Mouse (Mus musculus): ENCODE measurements around the gene Krtap4-6. TPM values are rescaled to one million over a fixed set of nuclear protein-coding genes. Genes with fewer than 3 reads are reported as not detected.
"Not testable (repeated sequence)": the region's sequence is repeated elsewhere in the genome, so short reads cannot be mapped to it uniquely, and the experiment has no call there.

Gene Krtap4-6
- not detected in 2 replicates for polyA plus RNA-seq (2015; fragmentation: Nextera tagmentation; extraction: Ambion mirVana)

DNA sequence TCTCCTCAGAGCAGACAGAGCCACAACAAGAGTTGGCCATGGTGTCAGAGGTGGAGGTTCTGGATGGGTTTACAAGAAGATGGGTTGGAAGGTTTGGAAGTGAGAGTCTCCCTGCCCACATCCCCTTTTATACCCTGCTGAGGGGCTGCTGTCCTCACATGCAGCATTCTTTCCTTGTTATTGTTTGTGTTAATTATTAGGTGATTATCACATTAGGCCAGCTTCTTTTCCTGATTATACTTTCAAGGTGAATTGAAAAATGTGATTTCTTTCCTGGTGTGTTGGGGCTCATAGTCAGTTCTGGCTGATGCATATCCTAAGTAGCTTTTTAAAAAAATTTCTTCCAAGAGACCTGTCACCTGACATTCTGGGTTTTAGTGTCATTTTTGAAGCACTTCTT lies at the start of gene Krtap4-6:
Gene Krtap4-6 (minus strand): TSS at position 101 of the 400 bp plus-strand sequence.
- Histone ChIP-seq H3K9ac (replicated peaks) (no peak within 1 kb of the TSS), H3K36me3 (no peaks in the 10 kb centered on the region)

GRCm38 (mm10) chr11:99690463-99690862 lies 24.7 kb upstream of the Krtap4-6 start, which contains the start of gene Gm14190:
Gene Gm14190, minus strand, starts transcription at chr11:99690740.
- 87% methylated on average over 1 of the region's 1 CpGs for WGBS
- ATAC-seq (ENCODE audit: low FRiP score), result no peak
- Histone ChIP-seq H3K27ac (replicated peaks) (no peak within 1 kb of the TSS), H3K9me3 (replicated peaks) (no peaks in the 10 kb centered on the region), H3K27me3 (replicated peaks) (no peaks in the 10 kb centered on the region), H3K4me1 (no peaks in the 10 kb centered on the region), H3K4me3 (replicated peaks) (no peak within 1 kb of the TSS), H3K4me2 (no peak within 1 kb of the TSS), H3K9ac (replicated peaks) (no peak within 1 kb of the TSS), H3K36me3 (no peaks in the 10 kb centered on the region)

More for the DNA sequence above, at the start of gene Krtap4-6:
- no peaks in the 10 kb centered on the region for H3K27me3 ChIP-seq (replicated peaks)
- no peak within 1 kb of the TSS for H3K4me2 ChIP-seq
- no peaks in the 10 kb centered on the region for H3K9me3 ChIP-seq (replicated peaks)
- ATAC-seq (ENCODE audit: low FRiP score), result no peak
- H3K4me1 ChIP-seq, result no peaks in the 10 kb centered on the region
- no peak within 1 kb of the TSS for H3K27ac ChIP-seq (replicated peaks)
- no peak within 1 kb of the TSS for H3K4me3 ChIP-seq (replicated peaks)

- not testable (repeated sequence) for H3K27ac ChIP-seq (replicated peaks); H3K36me3 ChIP-seq; ATAC-seq (ENCODE audit: low FRiP score); H3K4me1 ChIP-seq; H3K27me3 ChIP-seq (replicated peaks); H3K9ac ChIP-seq (replicated peaks); H3K9me3 ChIP-seq (replicated peaks); H3K4me2 ChIP-seq; H3K4me3 ChIP-seq (replicated peaks)
- 85% methylated on average over 1 of the region's 1 CpGs for WGBS
Observed at GRCm38 (mm10) chr11:99685235-99685634, 19.5 kb upstream of the Krtap4-6 start.

GRCm38 (mm10) chr11:99683481-99683880 lies 17.7 kb upstream of the Krtap4-6 start:
- H3K4me3 ChIP-seq (replicated peaks), result no peak overlapping the region
- no peak for ATAC-seq (ENCODE audit: low FRiP score)
- no peak overlapping the region for H3K9ac ChIP-seq (replicated peaks)
- no peak overlapping the region for H3K27ac ChIP-seq (replicated peaks)
- H3K27me3 ChIP-seq (replicated peaks), result no peaks in the 10 kb centered on the region
- no peaks in the 10 kb centered on the region for H3K4me1 ChIP-seq
- H3K4me2 ChIP-seq, result no peak overlapping the region
- WGBS, result 93% methylated on average over 2 of the region's 2 CpGs
- H3K36me3 ChIP-seq, result no peaks in the 10 kb centered on the region
- no peaks in the 10 kb centered on the region for H3K9me3 ChIP-seq (replicated peaks)

GRCm38 (mm10) chr11:99662802-99663201 lies 3.0 kb downstream of the Krtap4-6 start:
- Histone ChIP-seq H3K9ac (replicated peaks) (no peak overlapping the region), H3K4me2 (no peak overlapping the region), H3K9me3 (replicated peaks) (no peaks in the 10 kb centered on the region), H3K4me1 (no peaks in the 10 kb centered on the region), H3K36me3 (no peaks in the 10 kb centered on the region), H3K27ac (replicated peaks) (no peak overlapping the region), H3K27me3 (replicated peaks) (no peaks in the 10 kb centered on the region), H3K4me3 (replicated peaks) (no peak overlapping the region)
- no peak for ATAC-seq (ENCODE audit: low FRiP score)
- 90% methylated on average over 10 of the region's 10 CpGs for WGBS

DNA sequence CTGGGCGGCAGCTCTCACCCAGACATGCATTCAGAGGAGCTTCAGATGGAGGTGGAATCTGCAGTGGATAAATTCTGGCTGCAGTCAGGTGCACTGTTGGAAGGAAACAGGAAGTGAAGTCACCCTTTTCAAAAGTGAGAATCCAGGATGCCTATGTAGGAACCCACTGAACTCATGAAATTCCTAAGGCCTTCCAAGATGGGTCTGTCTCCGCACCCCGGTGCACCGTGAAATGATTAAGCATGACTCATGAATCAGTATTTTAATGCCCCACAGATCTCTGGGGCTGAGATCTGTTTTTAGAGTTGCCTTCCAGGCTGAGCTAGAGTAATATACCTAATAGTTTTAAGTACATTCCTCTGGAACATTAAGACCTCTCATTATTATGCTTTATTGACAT lies 6.5 kb downstream of the Krtap4-6 start:
- Histone ChIP-seq H3K4me1 (no peaks in the 10 kb centered on the region), H3K4me3 (replicated peaks) (no peak overlapping the region), H3K9me3 (replicated peaks) (no peaks in the 10 kb centered on the region), H3K36me3 (no peaks in the 10 kb centered on the region), H3K27ac (replicated peaks) (no peak overlapping the region), H3K4me2 (no peak overlapping the region), H3K9ac (replicated peaks) (no peak overlapping the region), H3K27me3 (replicated peaks) (no peaks in the 10 kb centered on the region)
- no peak for ATAC-seq (ENCODE audit: low FRiP score)
- 79% methylated on average over 4 of the region's 4 CpGs for WGBS

DNA sequence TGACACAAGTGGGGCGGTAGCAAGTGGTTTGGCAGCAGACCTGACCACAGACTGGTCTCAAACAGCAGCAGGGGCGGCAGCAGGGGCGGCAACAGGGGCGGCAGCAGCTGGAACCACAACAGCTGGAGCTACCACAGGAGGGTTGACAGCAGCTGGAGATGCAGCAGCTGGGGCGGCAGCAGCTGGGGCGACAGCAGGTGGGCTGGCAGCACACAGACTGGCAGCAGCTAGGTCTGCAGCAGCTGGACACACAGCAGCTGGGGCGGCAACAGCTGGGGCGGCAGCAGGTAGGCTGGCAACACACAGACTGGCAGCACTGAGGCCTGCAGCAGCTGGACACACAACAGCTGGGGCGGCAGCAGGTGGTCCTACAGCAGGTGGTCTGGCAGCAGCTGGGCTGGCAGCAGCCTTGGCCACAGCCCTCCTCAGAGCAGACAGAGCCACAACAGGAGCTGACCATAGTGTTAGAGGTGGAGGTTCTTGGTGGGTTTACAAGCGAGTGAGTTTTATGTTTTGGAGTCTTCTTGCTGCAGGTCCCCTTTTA lies 7.2 kb downstream of the Krtap4-6 start, which contains the start of gene Gm11563:
Gene Gm11563 (minus strand): TSS at position 494 of the 544 bp plus-strand sequence.
- not testable (repeated sequence) for H3K4me3 ChIP-seq (replicated peaks); H3K9ac ChIP-seq (replicated peaks); H3K9me3 ChIP-seq (replicated peaks); H3K27me3 ChIP-seq (replicated peaks); ATAC-seq (ENCODE audit: low FRiP score); H3K36me3 ChIP-seq; H3K27ac ChIP-seq (replicated peaks); H3K4me2 ChIP-seq; H3K4me1 ChIP-seq
- WGBS, result 73% methylated on average over 10 of the region's 10 CpGs

GRCm38 (mm10) chr11:99657051-99657450 lies 8.7 kb downstream of the Krtap4-6 start:
- H3K27me3 ChIP-seq (replicated peaks), result no peaks in the 10 kb centered on the region
- 44% methylated on average over 5 of the region's 5 CpGs for WGBS
- H3K4me1 ChIP-seq, result no peaks in the 10 kb centered on the region
- ATAC-seq (ENCODE audit: low FRiP score), result no peak
- H3K36me3 ChIP-seq, result no peaks in the 10 kb centered on the region
- no peak overlapping the region for H3K4me3 ChIP-seq (replicated peaks)
- H3K27ac ChIP-seq (replicated peaks), result no peak overlapping the region
- H3K9ac ChIP-seq (replicated peaks), result no peak overlapping the region
- H3K4me2 ChIP-seq, result no peak overlapping the region
- H3K9me3 ChIP-seq (replicated peaks), result no peaks in the 10 kb centered on the region

DNA sequence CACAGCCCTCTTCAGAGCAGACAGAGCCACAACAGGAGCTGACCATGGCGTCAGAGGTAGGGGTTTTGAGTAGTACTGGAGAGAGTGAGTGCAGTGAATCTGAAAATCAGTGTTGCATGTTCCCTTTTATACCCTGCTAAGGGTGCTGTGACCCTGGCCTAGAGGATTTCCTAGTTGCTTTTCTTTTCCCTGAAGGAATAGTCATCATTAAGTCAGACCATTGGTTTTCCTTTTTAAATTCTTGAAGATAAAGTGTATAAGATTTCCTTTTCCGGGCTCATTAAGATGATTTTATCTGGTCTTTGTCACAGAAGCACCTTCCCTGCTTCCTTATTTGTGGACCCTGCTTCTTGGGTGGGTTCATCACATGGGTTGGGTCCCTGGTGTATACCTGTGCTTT lies 15.6 kb downstream of the Krtap4-6 start, which contains the start of gene Gm11555:
Gene Gm11555 (minus strand): TSS at position 101 of the 400 bp plus-strand sequence.
- 91% methylated on average over 2 of the region's 2 CpGs for WGBS
- no peak for ATAC-seq (ENCODE audit: low FRiP score)
- no peaks in the 10 kb centered on the region for H3K9me3 ChIP-seq (replicated peaks)
- no peak within 1 kb of the TSS for H3K4me3 ChIP-seq (replicated peaks)
- no peak within 1 kb of the TSS for H3K9ac ChIP-seq (replicated peaks)
- H3K4me1 ChIP-seq, result no peaks in the 10 kb centered on the region
- no peak within 1 kb of the TSS for H3K4me2 ChIP-seq
- no peaks in the 10 kb centered on the region for H3K27me3 ChIP-seq (replicated peaks)
- no peak within 1 kb of the TSS for H3K27ac ChIP-seq (replicated peaks)
- no peaks in the 10 kb centered on the region for H3K36me3 ChIP-seq

- no peak overlapping the region for H3K27ac ChIP-seq (replicated peaks)
- H3K9me3 ChIP-seq (replicated peaks), result no peaks in the 10 kb centered on the region
- H3K36me3 ChIP-seq, result no peaks in the 10 kb centered on the region
- no peaks in the 10 kb centered on the region for H3K4me1 ChIP-seq
- no peak overlapping the region for H3K4me3 ChIP-seq (replicated peaks)
- WGBS, result 90% methylated on average over 15 of the region's 15 CpGs
- H3K9ac ChIP-seq (replicated peaks), result no peak overlapping the region
- no peak overlapping the region for H3K4me2 ChIP-seq
- no peak for ATAC-seq (ENCODE audit: low FRiP score)
- no peaks in the 10 kb centered on the region for H3K27me3 ChIP-seq (replicated peaks)
Observed at GRCm38 (mm10) chr11:99646444-99646843, 19.3 kb downstream of the Krtap4-6 start.

DNA sequence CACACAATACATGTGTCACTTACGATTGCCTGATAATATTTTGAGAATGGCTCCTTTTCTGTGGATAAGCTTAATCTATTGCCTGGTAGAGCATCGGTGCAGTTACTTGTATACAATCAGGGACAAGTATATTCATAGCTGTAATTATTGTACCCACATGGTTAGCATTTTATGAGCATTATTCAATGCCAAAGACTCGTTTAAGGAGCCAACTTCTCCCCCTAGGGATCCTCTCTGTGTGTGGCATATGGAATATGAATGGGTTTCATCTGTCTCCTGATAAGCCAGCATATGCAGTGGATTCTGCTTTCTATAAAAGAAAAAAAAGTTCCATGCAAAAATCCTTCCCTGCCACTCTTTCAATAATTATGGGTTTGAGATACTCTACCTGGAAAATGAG lies 21.4 kb downstream of the Krtap4-6 start:
- H3K27me3 ChIP-seq (replicated peaks), result no peaks in the 10 kb centered on the region
- 44% methylated on average over 3 of the region's 3 CpGs for WGBS
- H3K4me3 ChIP-seq (replicated peaks), result no peak overlapping the region

GRCm38 (mm10) chr11:99643635-99644139 lies 22.1 kb downstream of the Krtap4-6 start, which contains the start of gene Krtap4-7:
Gene Krtap4-7, minus strand, starts transcription at chr11:99644089.
- ATAC-seq (ENCODE audit: low FRiP score); H3K36me3 ChIP-seq; H3K4me2 ChIP-seq; H3K9ac ChIP-seq (replicated peaks); H3K4me1 ChIP-seq; H3K9me3 ChIP-seq (replicated peaks); H3K27me3 ChIP-seq (replicated peaks); H3K4me3 ChIP-seq (replicated peaks); H3K27ac ChIP-seq (replicated peaks): not testable (repeated sequence)
- 81% methylated on average over 9 of the region's 9 CpGs for WGBS

More for the DNA sequence above, 21.4 kb downstream of the Krtap4-6 start:
- Histone ChIP-seq H3K9ac (replicated peaks) (no peak overlapping the region), H3K4me1 (no peaks in the 10 kb centered on the region), H3K36me3 (no peaks in the 10 kb centered on the region), H3K4me2 (no peak overlapping the region), H3K27ac (replicated peaks) (no peak overlapping the region), H3K9me3 (replicated peaks) (no peaks in the 10 kb centered on the region)
- ATAC-seq (ENCODE audit: low FRiP score), result no peak
